Mouse (Mus musculus) G1E (cell line): Measurements from ENCODE around the gene Rasef.

Source experiments
- CTCF ChIP-seq: IDR thresholded peaks from 2 replicates; pipeline ENCODE4 v1.5.1; 2012; ENCODE audit warnings: low read depth, low read length, inconsistent platforms, mixed read lengths
- GATA1 ChIP-seq: IDR thresholded peaks from 2 replicates; pipeline ENCODE4 v1.6.1; 2012; ENCODE audit warnings: borderline replicate concordance, low read length, inconsistent platforms, mixed read lengths
- GATA2 ChIP-seq: IDR thresholded peaks from 2 replicates; pipeline ENCODE4 v1.6.1; 2012; ENCODE audit warnings: low read depth, low read length, inconsistent platforms, borderline replicate concordance
- TAL1 ChIP-seq: conservative IDR thresholded peaks from 2 replicates; pipeline ENCODE4 v1.6.1; 2012; ENCODE audit warnings: low read depth, low read length, inconsistent platforms, mixed read lengths

- TF ChIP-seq GATA1, result no peak
- TF ChIP-seq CTCF, result no peak
- TF ChIP-seq TAL1, result no peak
- no peak for TF ChIP-seq GATA2
Measured at GRCm38 (mm10) chr4:73718761-73719160, 72.0 kb downstream of the Rasef start.
